Mouse (Mus musculus): ENCODE results near the gene Igfbpl1.

Igfbpl1 gene

GRCm38 (mm10) chr4:45769791-45770637, 56.7 kb downstream of the Igfbpl1 start:
- DNase-seq = no peak

DNA sequence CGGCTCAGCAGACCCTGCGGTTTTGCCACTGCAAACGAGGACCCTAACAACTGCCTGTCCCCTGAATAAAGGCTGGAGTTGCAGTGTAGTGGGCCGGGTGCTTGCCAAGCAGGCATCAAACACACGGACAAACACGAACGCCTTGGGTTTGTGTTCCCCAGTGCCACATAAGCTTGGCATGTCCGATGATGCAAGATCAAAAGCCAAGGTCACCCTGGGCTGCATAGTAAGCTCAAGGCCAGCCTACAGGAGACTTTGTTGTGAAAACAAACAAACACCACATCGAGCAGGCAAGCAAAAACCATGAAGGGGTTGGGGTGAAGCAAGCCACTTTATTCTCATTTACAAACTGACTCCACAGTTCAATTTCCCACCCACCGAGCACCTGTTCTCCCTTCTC, 57.6 kb downstream of the Igfbpl1 start:
- DNase-seq = no peak

- DNase-seq = peak in 1 of 2 experiments; percentile 51
Measured at GRCm38 (mm10) chr4:45767891-45768558, 58.7 kb downstream of the Igfbpl1 start.

- no peak for DNase-seq
Measured at GRCm38 (mm10) chr4:45766774-45767173, 59.9 kb downstream of the Igfbpl1 start.

DNA sequence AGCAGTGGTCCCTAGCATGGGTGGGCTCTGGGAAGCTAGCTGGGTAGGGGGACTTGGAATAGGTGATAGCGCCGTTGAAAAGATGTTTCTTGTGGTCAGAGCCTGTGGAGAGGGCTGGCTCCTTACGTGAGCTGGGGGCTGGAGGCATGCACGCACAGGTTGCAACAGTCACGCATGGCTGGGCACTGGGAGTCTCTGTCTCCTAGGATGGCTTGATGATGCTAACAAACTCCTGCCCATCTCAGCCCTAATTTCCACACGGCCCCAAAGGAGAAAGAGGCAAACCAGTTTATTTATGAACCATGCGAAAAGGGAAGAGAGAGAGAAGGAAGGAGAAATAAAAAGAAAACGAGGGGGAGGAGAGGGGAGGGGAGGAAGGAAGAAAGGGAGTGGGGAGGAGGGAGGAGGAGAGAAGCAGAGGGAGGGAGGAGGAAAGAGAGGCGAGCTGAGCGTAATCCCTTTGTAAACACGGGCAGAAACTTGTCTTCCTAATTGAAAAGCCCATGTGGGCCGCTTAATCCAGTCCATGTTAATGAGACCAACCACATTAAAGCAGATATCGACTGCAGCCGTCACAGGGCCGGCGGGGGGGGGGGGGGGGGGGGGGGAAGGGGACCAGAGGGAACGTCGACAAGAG, 61.0 kb downstream of the Igfbpl1 start:
- peak in 1 of 2 experiments; percentile 51 for DNase-seq

DNA sequence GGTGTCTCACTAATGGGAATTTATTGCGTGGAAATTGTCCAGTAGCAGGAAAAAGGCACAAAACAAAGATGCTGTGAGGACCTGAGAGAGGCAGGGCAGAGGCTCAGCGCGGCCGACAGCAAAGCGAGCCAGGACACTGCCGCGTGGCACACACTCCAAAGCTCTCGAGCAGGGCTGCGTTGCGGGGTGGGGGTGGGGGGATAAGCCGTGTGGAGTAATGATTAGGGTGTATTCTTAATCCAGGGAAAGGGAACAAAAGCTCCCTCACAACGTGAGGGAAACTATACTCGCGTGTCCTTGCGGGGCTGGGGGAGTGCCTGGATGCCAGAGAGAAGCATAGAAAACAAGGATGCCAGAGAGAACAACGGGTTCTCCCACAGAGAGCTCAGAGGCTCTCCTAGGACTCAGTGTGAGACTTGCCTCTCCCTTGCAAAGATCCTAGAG, 61.6 kb downstream of the Igfbpl1 start:
- DNase-seq = no peak

DNA sequence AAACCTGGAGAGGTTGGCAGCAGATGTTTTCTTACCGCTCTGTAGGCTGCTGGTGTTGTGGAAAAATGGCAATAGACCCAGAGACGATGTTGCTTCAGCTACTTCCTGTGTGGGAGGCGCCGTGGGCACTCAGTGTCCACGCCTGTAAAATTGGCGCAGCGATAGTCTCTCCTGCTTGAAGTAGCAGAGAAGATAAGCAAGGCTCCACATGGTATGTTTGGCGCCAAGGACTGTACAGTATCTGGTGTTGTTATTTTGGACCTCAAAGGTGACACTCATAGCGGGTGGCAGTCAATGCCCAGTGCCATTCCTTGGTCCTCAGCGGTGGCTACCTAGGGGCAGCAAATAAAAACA, 62.6 kb downstream of the Igfbpl1 start:
- no peak for DNase-seq

DNA sequence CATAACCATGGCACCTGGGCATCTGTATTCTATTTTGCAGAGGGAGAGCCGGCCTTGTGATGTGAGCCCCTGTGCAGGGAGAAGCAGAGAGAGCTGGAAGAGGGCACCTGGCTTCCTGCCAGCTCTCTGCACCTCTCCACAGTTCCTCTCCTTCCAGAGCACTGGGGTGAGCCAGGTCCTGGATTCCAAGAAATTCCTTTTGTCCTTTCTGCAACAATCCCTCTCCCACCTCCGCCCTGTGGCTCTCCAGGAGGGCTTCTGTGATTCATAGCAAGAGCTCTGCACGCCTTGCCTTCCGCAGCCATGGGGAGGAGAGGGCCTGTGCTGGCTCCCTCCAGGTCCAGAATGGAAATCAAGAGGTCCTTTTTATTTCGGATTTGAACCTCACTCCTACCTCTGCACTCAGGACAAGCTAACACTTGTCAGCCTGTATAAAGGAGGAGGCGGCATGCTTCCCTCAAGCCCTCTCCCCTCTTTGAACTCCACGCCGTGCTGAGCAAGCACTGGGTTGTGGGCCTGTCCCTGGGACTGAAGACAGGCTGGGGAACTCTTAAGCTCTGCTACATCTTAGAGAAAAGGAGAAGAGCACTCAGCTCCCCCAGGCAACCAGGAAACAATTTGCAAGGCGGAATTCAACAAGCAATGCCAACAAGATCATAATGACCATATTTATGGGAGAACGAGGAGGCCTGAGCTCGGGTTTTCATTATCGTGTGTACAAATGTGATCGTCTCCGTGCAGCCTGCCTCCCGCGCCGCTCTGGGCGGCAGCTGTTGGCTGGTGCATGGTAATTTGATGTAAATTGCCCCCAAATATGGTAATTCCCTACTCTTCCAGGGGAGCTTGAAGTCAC, 63.2 kb downstream of the Igfbpl1 start:
- peak; percentile 53 to 54 for DNase-seq

DNA sequence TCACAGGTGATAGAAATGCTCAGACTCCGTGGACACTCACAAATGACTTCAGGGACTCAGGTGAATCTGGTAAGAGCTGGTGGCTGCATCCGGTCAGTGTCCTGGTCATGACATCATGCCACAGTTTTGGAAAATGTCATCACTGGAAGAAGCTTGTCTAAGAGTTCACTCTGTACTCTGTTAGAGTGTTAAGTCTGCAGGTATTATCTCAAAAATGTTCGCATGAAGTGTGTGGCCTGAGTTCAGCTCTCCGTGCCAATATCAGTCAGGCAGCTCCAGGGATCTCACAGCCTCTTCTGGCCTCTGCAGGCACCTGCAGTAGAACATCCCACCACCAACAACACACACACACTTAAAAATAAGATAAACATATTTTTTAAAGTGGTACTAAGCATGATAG, 64.1 kb downstream of the Igfbpl1 start:
- DNase-seq = no peak

All from cerebellum, postnatal 14 days (tissue).